Mouse (Mus musculus) liver, embryonic 14.5 days (tissue): ENCODE results near the gene Leprot. TPM values are rescaled to one million over a fixed set of nuclear protein-coding genes. Genes with fewer than 3 reads are reported as not detected.

Experiments
- ATAC-seq: fragments of 200-750 bp; cut with Nextera tagmentation; 2 replicates; pipeline ENCODE4 v1.8.0; 2017; ENCODE audit warnings: moderate number of reproducible peaks, mild to moderate bottlenecking, moderate library complexity; ENCODE audit not compliant: insufficient read depth
- DNase-seq, 3 experiments: peaks; one replicate each; pipeline ENCODE4 v3.0.0-alpha.2; 2012 to 2013; ENCODE audit warnings: low read depth in 3 of 3, low spot score in 3 of 3
- H3K27ac ChIP-seq: fragments of 300-500 bp; sonication (generic); 2 replicates; pipeline ENCODE4 v1.5.1; 2014; ENCODE audit warnings: moderate library complexity, mild to moderate bottlenecking, control low read depth, inconsistent platforms
- H3K27me3 ChIP-seq: fragments of 300-500 bp; sonication (generic); 2 replicates; pipeline ENCODE4 v1.6.1; 2014; ENCODE audit warnings: mild to moderate bottlenecking, low read length, moderate library complexity; ENCODE audit not compliant: control insufficient read depth, insufficient read depth
- H3K36me3 ChIP-seq: fragments of 300-500 bp; sonication (generic); replicated peaks from 2 replicates; pipeline ENCODE4 v1.6.1; 2014; ENCODE audit warnings: low read depth; ENCODE audit not compliant: control insufficient read depth, insufficient read depth
- H3K4me1 ChIP-seq, 2 experiments: fragments of 200-500 bp in 1 of 2; fragments of 300-500 bp in 1 of 2; sonication (generic) in 1 of 2; replicated peaks; 2 replicates each; pipeline ENCODE4 v1.6.1; 2012 to 2014; ENCODE audit warnings: antibody characterized with exemption in 1 of 2, inconsistent platforms in 1 of 2, low read length in 1 of 2; ENCODE audit not compliant: control insufficient read depth in 2 of 2, insufficient read depth in 2 of 2
- H3K4me2 ChIP-seq: fragments of 300-500 bp; sonication (generic); 2 replicates; pipeline ENCODE4 v1.6.1; 2014; ENCODE audit warnings: low read depth, mild to moderate bottlenecking, control low read depth, moderate library complexity
- H3K4me3 ChIP-seq, 2 experiments: fragments of 200-500 bp in 1 of 2; fragments of 300-500 bp in 1 of 2; sonication (generic) in 1 of 2; 2 replicates each; pipeline ENCODE4 v1.5.1; 2012 to 2014; ENCODE audit warnings: low read depth in 2 of 2, low read length in 2 of 2, mild to moderate bottlenecking in 2 of 2, control low read depth in 1 of 2, inconsistent platforms in 1 of 2, moderate library complexity in 1 of 2; ENCODE audit not compliant: insufficient read depth in 1 of 2
- H3K9ac ChIP-seq: fragments of 300-500 bp; sonication (generic); replicated peaks from 2 replicates; pipeline ENCODE4 v1.6.1; 2014; ENCODE audit warnings: mild to moderate bottlenecking, control low read depth, moderate library complexity
- H3K9me3 ChIP-seq: fragments of 300-500 bp; sonication (generic); 2 replicates; pipeline ENCODE4 v1.6.1; 2016; ENCODE audit warnings: low read length, mixed read lengths; ENCODE audit not compliant: control insufficient read depth
- CTCF ChIP-seq: IDR thresholded peaks from 2 replicates; pipeline ENCODE4 v1.5.1; 2016; ENCODE audit warnings: antibody characterized with exemption, low read depth, control low read depth
- EP300 ChIP-seq: IDR thresholded peaks from 2 replicates; pipeline ENCODE4 v1.6.1; 2016; ENCODE audit warnings: antibody characterized with exemption, low read depth
- WGBS: fragments of 180-500 bp; shearing (Covaris S2); extraction: QIAGEN DNeasy Blood & Tissue Kit; methylation state at CpG from one replicate; pipeline ENCODE4 v1.1.7; 2014; ENCODE audit not compliant: insufficient replicate concordance; 5-methylcytosine and 5-hydroxymethylcytosine counted together
- polyA plus RNA-seq, 2 experiments: library from polyadenylated mRNA; depleted of rRNA in 1 of 2; stranded (reverse) in 1 of 2; unstranded in 1 of 2; fragments of >200 nt; fragmentation: Nextera tagmentation in 1 of 2; extraction: Ambion mirVana in 1 of 2; gene quantifications; 2 replicates each; pipeline versions ENCODE4 v1.2.1 to v1.2.3; 2012 to 2014

Leprot gene
- polyA plus RNA-seq, 2 experiments: 43.7 to 51.1 TPM

DNA sequence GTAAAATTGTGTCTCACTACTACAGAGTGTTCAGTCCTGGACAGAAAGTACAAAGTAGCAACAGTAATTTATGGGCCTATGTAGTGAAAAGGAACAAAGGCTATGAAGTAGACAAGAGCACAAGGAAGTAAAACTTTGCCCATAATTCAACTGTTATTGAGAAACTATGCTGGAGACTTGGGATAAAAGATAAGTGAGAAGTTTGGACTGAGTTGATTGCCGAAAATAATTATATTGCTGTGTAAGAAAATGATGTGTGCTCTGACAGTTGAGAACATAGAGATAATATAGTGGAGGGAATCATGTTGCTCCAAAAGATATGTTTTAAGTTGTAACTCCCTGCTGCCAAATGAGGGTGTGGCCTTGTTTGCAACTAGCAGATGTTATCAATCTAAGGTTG, 1.2 kb downstream of the Leprot start:
- ATAC-seq (no peak), DNase-seq (peak in 2 of 3 experiments; percentile 50 to 58)
- Histone ChIP-seq H3K27me3 (no peaks in the 10 kb centered on the region), H3K36me3 (peaks cover 2% of the 10 kb centered on the region; the same call in 1 of the 2 replicates), H3K4me1 (peaks cover 38 to 46% of the 10 kb centered on the region in 2 experiments), H3K4me2 (peak overlapping the region; percentile 90), H3K9ac (peak overlapping the region; percentile 77), H3K27ac (peak overlapping the region; percentile 71), H3K9me3 (no peaks in the 10 kb centered on the region), H3K4me3 (peak overlapping the region; percentile 70 to 85)
- WGBS: 16% methylated on average over 1 of the region's 1 CpGs
- no peak for TF ChIP-seq CTCF
- peak; percentile 85 for TF ChIP-seq EP300

DNA sequence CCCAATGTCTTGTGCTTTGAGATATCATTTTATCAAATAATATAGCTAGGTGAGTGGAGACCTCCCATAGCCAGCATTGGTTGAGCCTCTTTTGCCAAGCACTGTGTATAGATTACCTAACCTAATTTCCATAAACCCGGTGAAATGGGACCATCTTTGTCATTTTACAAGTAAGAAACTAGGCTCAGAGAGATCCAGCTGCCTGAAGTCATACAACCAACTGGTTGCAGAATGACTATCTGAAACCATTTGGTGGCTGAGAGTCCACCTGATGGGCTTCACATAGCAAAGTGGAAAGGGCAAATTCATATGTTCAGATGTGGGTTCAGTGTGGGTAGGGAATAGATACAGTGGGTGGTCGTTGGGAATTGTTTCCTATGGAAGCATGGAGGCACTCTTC, 3.4 kb downstream of the Leprot start:
- Histone ChIP-seq H3K27ac (no peak overlapping the region), H3K4me3 (no peak overlapping the region), H3K4me2 (peak overlapping the region; percentile 8), H3K9ac (no peak overlapping the region), H3K9me3 (no peaks in the 10 kb centered on the region), H3K4me1 (peaks cover 58 to 67% of the 10 kb centered on the region in 2 experiments), H3K36me3 (peaks cover 3% of the 10 kb centered on the region; the same call in 1 of the 2 replicates), H3K27me3 (no peaks in the 10 kb centered on the region)
- 59% methylated on average over 2 of the region's 2 CpGs for WGBS
- ATAC-seq: no peak
- DNase-seq: no peak
- TF ChIP-seq EP300: no peak
- TF ChIP-seq CTCF: no peak

DNA sequence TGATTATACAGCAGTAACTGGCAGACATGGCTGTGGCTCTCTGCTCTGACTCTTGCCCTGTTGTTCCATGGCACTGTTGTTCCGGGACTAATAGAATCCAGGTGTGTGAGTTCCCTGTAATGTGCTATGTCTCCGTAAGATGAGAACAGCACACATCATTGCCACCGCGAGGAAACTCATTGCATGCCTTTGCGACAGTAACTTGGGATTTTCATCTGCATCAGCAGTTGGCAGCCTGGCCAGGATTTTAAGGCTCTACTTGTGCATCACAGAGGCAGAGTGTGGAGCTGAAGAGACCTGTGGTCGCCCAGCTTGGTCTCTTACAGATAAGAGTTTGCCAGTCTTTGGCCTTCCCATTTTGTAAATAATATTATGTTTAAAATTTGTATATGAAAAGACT, 6.7 kb downstream of the Leprot start:
- Histone ChIP-seq H3K27me3 (no peaks in the 10 kb centered on the region), H3K9me3 (no peaks in the 10 kb centered on the region), H3K4me2 (peak overlapping the region; percentile 69), H3K4me1 (peaks cover 52 to 68% of the 10 kb centered on the region in 2 experiments), H3K4me3 (no peak overlapping the region), H3K27ac (peak overlapping the region; percentile 89), H3K9ac (peak overlapping the region; percentile 58; the same call in 1 of the 2 replicates), H3K36me3 (peaks cover 24% of the 10 kb centered on the region)
- WGBS: 55% methylated on average over 6 of the region's 6 CpGs
- DNase-seq (no peak), ATAC-seq (peak; percentile 50; the same call in 1 of the 2 replicates)
- no peak for TF ChIP-seq CTCF
- TF ChIP-seq EP300: no peak

GRCm38 (mm10) chr4:101654788-101655414, 7.4 kb downstream of the Leprot start:
- Histone ChIP-seq H3K4me2 (peak overlapping the region; percentile 69), H3K9ac (peak overlapping the region; percentile 58), H3K9me3 (no peaks in the 10 kb centered on the region), H3K27me3 (no peaks in the 10 kb centered on the region), H3K27ac (peak overlapping the region; percentile 89), H3K4me3 (peak overlapping the region in 1 of 2 experiments; percentile 20; a peak in 2 of 4 replicates), H3K36me3 (peaks cover 30% of the 10 kb centered on the region), H3K4me1 (peaks cover 46 to 63% of the 10 kb centered on the region in 2 experiments)
- DNase-seq: peak; percentile 79 to 84 (median 80)
- TF ChIP-seq EP300 (peak; percentile 96), CTCF (no peak)
- 26% methylated on average over 4 of the region's 4 CpGs for WGBS
- peak; percentile 95 for ATAC-seq

GRCm38 (mm10) chr4:101655415-101655790, 7.9 kb downstream of the Leprot start:
- WGBS: 30% methylated on average over 7 of the region's 7 CpGs
- peak overlapping the region; percentile 89 for H3K27ac ChIP-seq
- peak; percentile 76 for ATAC-seq
- H3K9ac ChIP-seq: peak overlapping the region; percentile 58
- no peaks in the 10 kb centered on the region for H3K9me3 ChIP-seq
- TF ChIP-seq EP300 (no peak), CTCF (no peak)
- peaks cover 43 to 58% of the 10 kb centered on the region in 2 experiments for H3K4me1 ChIP-seq
- H3K4me2 ChIP-seq: peak overlapping the region; percentile 69
- H3K27me3 ChIP-seq: no peaks in the 10 kb centered on the region
- H3K4me3 ChIP-seq: peak overlapping the region in 1 of 2 experiments; percentile 20; a peak in 2 of 4 replicates
- DNase-seq: peak in 2 of 3 experiments; percentile 48 to 55
- H3K36me3 ChIP-seq: peaks cover 33% of the 10 kb centered on the region
